Mouse (Mus musculus) embryonic facial prominence, embryonic 11.5 days (tissue): ENCODE data around the gene Syn1. TPM values are rescaled to one million over a fixed set of nuclear protein-coding genes. Genes with fewer than 3 reads are reported as not detected.
A peak's percentile ranks its signal among the peaks of the same experiment; 100 is the strongest.

Experiments used
- ATAC-seq: fragments of 200-750 bp; cut with Nextera tagmentation; replicated peaks from 2 replicates; pipeline ENCODE4 v1.8.0; 2017; ENCODE audit warnings: low read depth; ENCODE audit not compliant: insufficient number of reproducible peaks, low FRiP score, low TSS enrichment
- DNase-seq: peaks from one replicate; pipeline ENCODE4 v3.0.0-alpha.2; 2015; ENCODE audit warnings: low spot score
- H3K27ac ChIP-seq: fragments of 300-500 bp; sonication (generic); replicated peaks from 2 replicates; pipeline ENCODE4 v1.5.1; 2014; ENCODE audit warnings: mild to moderate bottlenecking, low read depth, low read length, control low read depth
- H3K27me3 ChIP-seq: fragments of 300-500 bp; sonication (generic); 2 replicates; pipeline ENCODE4 v1.6.1; 2014; ENCODE audit warnings: mild to moderate bottlenecking, low read length, moderate library complexity, mixed read lengths; ENCODE audit not compliant: control insufficient read depth, insufficient read depth
- H3K36me3 ChIP-seq: fragments of 300-500 bp; sonication (generic); replicated peaks from 2 replicates; pipeline ENCODE4 v1.6.1; 2014; ENCODE audit warnings: low read depth, mild to moderate bottlenecking, low read length, moderate library complexity, mixed read lengths; ENCODE audit not compliant: control insufficient read depth, insufficient read depth
- H3K4me1 ChIP-seq: fragments of 300-500 bp; sonication (generic); 2 replicates; pipeline ENCODE4 v1.6.1; 2014; ENCODE audit warnings: low read length, mixed read lengths; ENCODE audit not compliant: control insufficient read depth, insufficient read depth
- H3K4me2 ChIP-seq: fragments of 300-500 bp; sonication (generic); 2 replicates; pipeline ENCODE4 v1.6.1; 2014; ENCODE audit warnings: low read depth, mild to moderate bottlenecking, control low read depth, low read length, moderate library complexity
- H3K4me3 ChIP-seq: fragments of 300-500 bp; sonication (generic); 2 replicates; pipeline ENCODE4 v1.5.1; 2014; ENCODE audit warnings: low read depth, low read length, control low read depth
- H3K9ac ChIP-seq: fragments of 300-500 bp; sonication (generic); replicated peaks from 2 replicates; pipeline ENCODE4 v1.6.1; 2014; ENCODE audit warnings: mild to moderate bottlenecking, control low read depth, low read length
- H3K9me3 ChIP-seq: fragments of 300-500 bp; sonication (generic); replicated peaks from 2 replicates; pipeline ENCODE4 v1.6.1; 2016; ENCODE audit warnings: mild to moderate bottlenecking, low read length, inconsistent platforms, mixed read lengths; ENCODE audit not compliant: control insufficient read depth
- WGBS: fragments of 180-500 bp; shearing (Covaris S2); extraction: QIAGEN DNeasy Blood & Tissue Kit; methylation state at CpG from one replicate; pipeline ENCODE4 v1.1.7; 2014; 5-methylcytosine and 5-hydroxymethylcytosine counted together
- polyA plus RNA-seq: library from polyadenylated mRNA; unstranded; fragments of >200 nt; fragmentation: Nextera tagmentation; extraction: Ambion mirVana; gene quantifications from 2 replicates; pipeline ENCODE4 v1.2.1, GENCODE M21; 2014

The Syn1 gene
- polyA plus RNA-seq, 1 experiment from 2014 or later, result 4.0 TPM

DNA sequence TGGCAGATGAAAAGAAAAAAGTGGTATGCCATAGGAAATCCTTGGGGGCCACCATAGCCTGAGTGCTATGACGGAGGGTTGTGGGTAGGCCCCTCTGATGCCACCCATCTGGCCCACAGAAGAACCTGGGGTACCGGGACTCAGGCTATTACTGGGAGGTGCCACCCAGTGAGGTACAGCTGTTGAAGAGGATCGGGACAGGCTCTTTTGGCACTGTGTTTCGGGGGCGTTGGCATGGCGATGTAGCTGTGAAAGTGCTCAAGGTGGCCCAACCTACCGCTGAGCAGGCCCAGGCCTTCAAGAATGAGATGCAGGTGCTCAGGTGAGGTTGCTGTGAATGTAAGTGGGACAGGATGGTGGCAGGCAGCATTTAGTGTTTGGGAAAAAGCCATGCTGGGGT lies 67.0 kb downstream of the Syn1 start:
- DNase-seq (no peak), ATAC-seq (no peak)
- H3K9ac ChIP-seq, result no peak overlapping the region
- 94% methylated on average over 7 of the region's 7 CpGs for WGBS
- no peaks in the 10 kb centered on the region; the same call in 1 of the 2 replicates for H3K36me3 ChIP-seq
- H3K9me3 ChIP-seq, result no peaks in the 10 kb centered on the region
- no peak overlapping the region for H3K4me2 ChIP-seq
- H3K4me1 ChIP-seq, result no peaks in the 10 kb centered on the region
- no peak overlapping the region for H3K27ac ChIP-seq
- no peaks in the 10 kb centered on the region for H3K27me3 ChIP-seq
- H3K4me3 ChIP-seq, result no peak overlapping the region

DNA sequence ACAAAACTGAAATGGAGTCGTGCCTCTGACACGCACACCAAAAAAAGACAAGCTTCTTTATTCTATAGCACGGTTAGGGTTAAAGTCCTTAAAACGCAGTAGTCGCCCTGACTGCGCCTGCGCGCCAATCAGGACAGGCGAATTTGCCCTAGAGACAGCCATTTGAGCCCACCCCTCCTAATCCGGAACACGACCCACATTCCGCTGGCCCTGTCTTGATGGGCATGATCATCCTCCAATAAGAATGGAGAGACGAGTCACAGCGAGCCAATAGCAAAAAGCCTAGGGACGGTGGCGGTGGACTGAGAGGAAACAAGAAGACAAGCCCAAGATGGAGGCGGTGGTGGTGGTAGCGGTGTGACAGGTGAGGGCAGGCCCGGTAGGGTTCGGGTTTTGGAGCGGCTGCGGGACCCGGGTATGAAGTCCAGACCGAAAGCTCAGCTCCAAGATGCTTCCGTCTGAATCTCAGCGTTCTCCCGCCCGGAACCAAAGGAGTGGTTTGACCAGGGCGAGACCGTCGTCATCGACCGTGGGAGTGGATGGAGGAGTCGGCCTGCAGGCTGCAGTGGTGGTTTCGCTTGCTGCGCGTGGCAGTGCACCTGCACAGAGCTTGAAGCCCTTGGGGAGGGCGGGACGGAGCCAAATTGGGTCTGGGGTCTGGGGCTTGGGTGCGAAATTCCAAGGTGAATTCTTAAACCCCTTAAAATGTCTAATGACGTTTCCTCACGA lies 72.4 kb downstream of the Syn1 start:
- Histone ChIP-seq H3K27ac (no peak overlapping the region), H3K9me3 (no peaks in the 10 kb centered on the region), H3K27me3 (no peaks in the 10 kb centered on the region), H3K9ac (peak overlapping the region; percentile 62), H3K4me2 (peak overlapping the region; percentile 22), H3K4me3 (peak overlapping the region; percentile 56), H3K36me3 (no peaks in the 10 kb centered on the region; the same call in 1 of the 2 replicates), H3K4me1 (no peaks in the 10 kb centered on the region)
- ATAC-seq, result peak; percentile 96
- WGBS, result 15% methylated on average over 42 of the region's 42 CpGs
- peak; percentile 91 for DNase-seq

DNA sequence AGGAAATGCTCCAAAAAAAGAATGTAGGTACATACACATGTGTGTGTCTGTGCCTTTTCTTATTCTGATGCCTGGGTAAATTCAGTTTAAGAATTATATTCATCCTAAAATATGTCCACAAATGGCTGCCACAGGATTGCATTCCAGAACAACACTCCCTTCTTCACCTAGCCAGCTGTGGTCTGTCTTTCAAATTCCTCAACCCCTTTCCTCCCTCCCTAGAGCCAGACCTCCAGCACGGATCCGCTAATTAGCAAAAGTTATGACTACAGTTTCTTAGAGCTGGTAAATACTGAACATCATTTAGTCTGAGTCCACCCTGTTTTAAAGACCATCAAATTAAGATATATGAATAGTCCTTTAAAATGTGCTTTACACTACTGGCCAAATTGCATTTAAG lies 73.0 kb downstream of the Syn1 start:
- no peaks in the 10 kb centered on the region for H3K4me1 ChIP-seq
- 0 out of 2 replicates have a peak, but pooled peaks have one; percentile 39 for ATAC-seq
- H3K27me3 ChIP-seq, result no peaks in the 10 kb centered on the region
- H3K9ac ChIP-seq, result no peak overlapping the region
- 0 out of 2 replicates have a peak overlapping the region, but pooled peaks have one; percentile 3 for H3K4me3 ChIP-seq
- WGBS, result 21% methylated on average over 2 of the region's 2 CpGs
- no peak overlapping the region for H3K27ac ChIP-seq
- DNase-seq, result no peak
- H3K4me2 ChIP-seq, result no peak overlapping the region
- no peaks in the 10 kb centered on the region; the same call in 1 of the 2 replicates for H3K36me3 ChIP-seq
- no peaks in the 10 kb centered on the region for H3K9me3 ChIP-seq

DNA sequence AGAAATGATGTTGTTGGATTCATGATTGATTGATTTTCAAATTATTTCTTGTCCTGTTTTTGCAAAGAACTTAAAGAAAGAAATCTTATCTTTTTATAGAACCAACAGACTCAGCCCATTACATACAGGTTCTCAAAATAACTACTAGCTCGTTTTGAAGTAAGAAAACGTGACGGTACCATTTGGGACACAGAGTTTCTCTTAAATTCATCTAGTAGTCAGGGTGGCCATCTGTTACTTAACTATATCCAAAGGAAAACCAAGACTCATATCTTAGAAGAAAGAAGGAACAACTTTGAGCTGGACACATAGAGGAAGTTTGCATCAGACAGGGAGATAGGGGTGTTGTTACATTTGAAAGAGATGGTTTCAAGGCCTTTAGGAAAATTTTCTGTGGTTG lies 73.6 kb downstream of the Syn1 start:
- H3K4me2 ChIP-seq, result no peak overlapping the region
- H3K36me3 ChIP-seq, result no peaks in the 10 kb centered on the region; the same call in 1 of the 2 replicates
- 88% methylated on average over 3 of the region's 3 CpGs for WGBS
- H3K4me1 ChIP-seq, result no peaks in the 10 kb centered on the region
- no peak overlapping the region for H3K27ac ChIP-seq
- no peaks in the 10 kb centered on the region for H3K9me3 ChIP-seq
- H3K9ac ChIP-seq, result no peak overlapping the region
- no peak for ATAC-seq
- no peaks in the 10 kb centered on the region for H3K27me3 ChIP-seq
- no peak overlapping the region for H3K4me3 ChIP-seq
- DNase-seq, result no peak

DNA sequence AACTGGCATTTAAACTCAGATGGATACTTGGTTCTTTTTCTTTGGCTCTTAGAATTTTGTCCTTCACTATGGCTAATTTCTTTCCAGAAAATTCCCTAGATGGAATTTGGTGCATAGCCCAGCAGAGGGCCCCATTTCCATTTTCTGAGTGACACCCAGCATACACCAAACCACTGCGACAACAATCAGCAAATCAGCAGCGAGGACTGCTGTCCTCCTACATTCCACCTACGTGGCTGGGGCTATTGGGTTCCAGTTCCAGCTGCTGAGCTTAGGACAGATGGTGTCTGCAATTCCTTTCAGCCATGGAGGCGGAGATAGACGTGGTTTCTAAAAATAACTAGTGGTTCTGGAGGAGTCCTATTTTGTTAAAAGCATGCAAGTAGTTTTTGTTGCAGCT lies 91.9 kb downstream of the Syn1 start:
- peak; percentile 83; the same call in 1 of the 2 replicates for ATAC-seq
- Histone ChIP-seq H3K27me3 (no peaks in the 10 kb centered on the region), H3K9ac (no peak overlapping the region), H3K4me1 (no peaks in the 10 kb centered on the region), H3K4me3 (no peak overlapping the region), H3K9me3 (no peaks in the 10 kb centered on the region), H3K36me3 (no peaks in the 10 kb centered on the region), H3K27ac (no peak overlapping the region), H3K4me2 (no peak overlapping the region)
- whole genome bisulfite sequencing, result 26% methylated on average over 5 of the region's 5 CpGs
- peak; percentile 61 for DNase-seq

DNA sequence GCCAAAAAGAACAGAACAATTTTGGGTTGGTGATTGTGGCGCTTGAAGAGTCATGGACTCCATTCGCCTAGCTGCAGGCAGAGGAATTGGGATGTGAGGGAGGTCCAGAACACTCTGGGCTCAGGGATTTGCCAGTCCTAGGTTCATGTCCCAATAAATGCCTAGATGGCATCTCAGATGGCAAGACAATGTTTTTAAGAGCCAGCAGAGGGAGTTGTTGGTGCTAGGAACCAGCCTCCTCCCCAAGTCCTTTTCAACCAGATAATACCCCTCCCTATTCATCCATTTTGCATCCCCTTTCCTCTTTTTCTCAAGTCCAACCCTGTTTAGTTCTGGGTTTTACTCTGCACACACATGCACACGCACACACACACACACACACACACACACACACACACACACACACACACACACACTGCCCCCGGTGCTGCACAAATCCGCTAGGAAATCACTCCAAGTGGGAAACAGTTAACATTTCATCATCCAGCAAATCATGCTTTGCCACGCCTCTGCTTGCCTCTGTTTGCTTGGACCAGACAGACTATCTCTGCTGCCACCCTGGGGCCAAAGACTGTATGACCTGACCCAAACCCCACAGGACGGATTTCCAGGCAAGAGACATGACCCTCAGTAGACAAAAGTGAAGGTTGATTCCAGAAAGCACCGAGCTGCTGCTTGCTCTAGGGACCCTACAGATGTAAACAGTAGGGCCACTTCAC lies 100.9 kb downstream of the Syn1 start:
- ATAC-seq (peak; percentile 48), DNase-seq (peak; percentile 17)
- 48% methylated on average over 7 of the region's 8 CpGs for WGBS
- H3K36me3 ChIP-seq, result no peaks in the 10 kb centered on the region
- H3K9me3 ChIP-seq, result no peaks in the 10 kb centered on the region
- H3K4me2 ChIP-seq, result peak overlapping the region; percentile 41
- H3K4me3 ChIP-seq, result 0 out of 2 replicates have a peak overlapping the region, but pooled peaks have one; percentile 17
- H3K9ac ChIP-seq, result no peak overlapping the region; the same call in 1 of the 2 replicates
- H3K27ac ChIP-seq, result no peak overlapping the region
- no peaks in the 10 kb centered on the region for H3K27me3 ChIP-seq
- H3K4me1 ChIP-seq, result no peaks in the 10 kb centered on the region

DNA sequence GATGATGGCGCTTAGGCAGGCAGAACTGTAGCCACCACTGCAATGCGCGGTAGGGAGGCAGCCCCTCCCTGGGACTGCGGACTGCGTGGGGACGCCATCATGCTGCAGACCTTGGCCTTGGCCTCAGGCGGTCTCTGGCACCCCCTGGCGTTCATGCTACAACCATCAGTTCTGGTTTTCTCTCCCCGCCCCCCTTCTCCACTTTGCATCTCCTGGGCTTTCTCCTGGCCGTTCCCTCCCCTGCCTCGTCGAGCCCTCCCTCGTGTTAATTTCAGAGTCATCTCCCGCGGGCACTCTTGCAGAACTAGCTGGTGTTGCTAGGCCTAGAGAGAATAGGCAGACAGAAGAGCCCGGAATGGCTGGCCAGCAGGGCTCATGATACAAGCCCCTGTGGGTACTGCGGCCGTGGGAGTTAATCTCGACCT lies 101.6 kb downstream of the Syn1 start:
- peak overlapping the region; percentile 41 for H3K4me2 ChIP-seq
- H3K27me3 ChIP-seq, result no peaks in the 10 kb centered on the region
- DNase-seq, result peak; percentile 80
- H3K4me3 ChIP-seq, result 0 out of 2 replicates have a peak overlapping the region, but pooled peaks have one; percentile 17
- no peaks in the 10 kb centered on the region for H3K9me3 ChIP-seq
- H3K36me3 ChIP-seq, result no peaks in the 10 kb centered on the region
- ATAC-seq, result peak; percentile 93
- 29% methylated on average over 19 of the region's 19 CpGs for WGBS
- H3K27ac ChIP-seq, result no peak overlapping the region
- no peak overlapping the region for H3K9ac ChIP-seq
- no peaks in the 10 kb centered on the region for H3K4me1 ChIP-seq

DNA sequence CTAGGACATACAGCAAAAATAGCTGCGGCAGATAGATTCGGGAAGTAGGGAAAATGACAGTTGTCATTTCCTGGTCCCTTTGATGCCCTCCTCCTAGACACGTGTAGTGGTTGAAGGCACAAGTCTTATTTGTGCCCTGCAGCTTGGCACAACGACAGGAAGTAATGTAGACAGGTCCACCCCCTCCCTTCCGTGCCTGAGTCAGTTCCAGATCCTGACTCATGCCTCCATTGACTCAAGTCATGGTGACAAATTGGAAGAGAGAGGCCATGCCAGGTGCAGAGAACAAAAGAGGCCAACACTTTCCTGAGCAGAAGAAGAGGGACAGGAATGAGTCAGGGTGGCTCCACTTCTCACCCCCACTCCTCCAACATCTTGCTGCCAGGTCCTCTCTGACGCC lies 103.8 kb downstream of the Syn1 start:
- H3K9ac ChIP-seq, result no peak overlapping the region
- ATAC-seq (no peak), DNase-seq (no peak)
- no peak overlapping the region for H3K4me3 ChIP-seq
- no peak overlapping the region for H3K27ac ChIP-seq
- no peaks in the 10 kb centered on the region for H3K36me3 ChIP-seq
- H3K27me3 ChIP-seq, result no peaks in the 10 kb centered on the region
- H3K4me1 ChIP-seq, result no peaks in the 10 kb centered on the region
- no peaks in the 10 kb centered on the region for H3K9me3 ChIP-seq
- H3K4me2 ChIP-seq, result no peak overlapping the region
- WGBS, result 75% methylated on average over 6 of the region's 6 CpGs
